Mouse (Mus musculus) megakaryocyte-erythroid progenitor cell, adult 5-6 weeks (primary cell): ENCODE results near the gene Map6d1. TPM values are rescaled to one million over a fixed set of nuclear protein-coding genes. Genes with fewer than 3 reads are reported as not detected.

Experiments used
- ATAC-seq: replicated peaks from 2 replicates; pipeline ENCODE4 v1.8.0; 2016; ENCODE audit warnings: mild to moderate bottlenecking, inconsistent platforms; ENCODE audit not compliant: severe bottlenecking, poor library complexity, low FRiP score, low TSS enrichment
- total RNA-seq, 2 experiments: library from RNA; stranded (forward) in 1 of 2; stranded (reverse) in 1 of 2; fragments of 200-1000, 215-1000 nt in 1 of 2; fragments of >200 nt in 1 of 2; fragmentation: Nextera tagmentation in 1 of 2; gene quantifications; 2 replicates each; pipeline ENCODE4 v1.2.3; 2014 to 2017

The Map6d1 gene
- total RNA-seq (2014; fragmentation: Nextera tagmentation) (not detected in 2 replicates), total RNA-seq (2017) (not detected in 2 replicates)

DNA sequence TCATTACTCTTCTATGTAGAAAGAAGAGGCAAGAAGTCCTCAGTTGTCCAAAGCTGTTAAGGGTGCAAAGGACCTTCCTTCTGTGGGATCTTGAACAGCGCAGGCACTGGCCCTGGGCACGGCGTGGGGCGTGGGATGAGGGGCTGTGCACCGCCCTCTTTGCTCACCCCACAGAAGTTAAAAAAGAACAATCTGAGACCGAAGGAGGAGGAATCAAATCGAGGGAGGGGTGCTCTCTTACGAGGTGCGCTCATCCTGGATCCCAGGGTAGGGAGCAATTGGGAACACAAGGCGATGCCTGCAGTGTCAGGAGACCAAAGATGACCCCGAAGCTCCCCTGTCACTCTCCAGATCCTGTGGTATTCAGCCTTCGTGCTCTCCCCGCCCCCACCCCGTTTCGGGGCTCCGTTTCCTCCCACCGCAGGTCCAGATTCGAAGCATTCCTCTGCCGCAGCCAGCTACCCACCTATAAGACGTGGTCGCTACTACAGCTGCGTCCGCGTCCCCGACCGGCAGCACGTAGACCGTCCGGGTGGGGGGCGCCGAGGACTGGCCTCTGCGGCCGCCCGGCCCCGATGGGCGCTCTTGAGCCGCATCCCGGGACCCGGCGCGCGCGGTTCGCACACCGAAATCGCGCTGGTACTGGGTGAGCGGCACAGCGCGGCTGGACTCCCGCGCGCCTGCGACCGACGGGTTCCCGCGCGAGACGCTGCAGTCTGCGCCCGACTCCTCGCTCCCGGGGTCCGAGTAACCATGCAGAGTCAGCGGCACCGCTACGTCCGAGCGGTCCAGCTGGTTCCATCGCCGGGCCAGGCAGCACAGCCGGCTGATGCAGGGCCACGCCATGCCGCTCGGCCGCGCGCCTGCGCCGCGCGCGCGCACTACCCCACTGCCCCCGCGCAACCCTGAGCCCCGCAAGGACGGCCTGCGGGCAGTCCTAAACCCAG lies at the start of gene Map6d1:
TSS of gene Map6d1 (minus strand) at position 891 of the 947 bp plus-strand sequence.
- ATAC-seq: no peak

DNA sequence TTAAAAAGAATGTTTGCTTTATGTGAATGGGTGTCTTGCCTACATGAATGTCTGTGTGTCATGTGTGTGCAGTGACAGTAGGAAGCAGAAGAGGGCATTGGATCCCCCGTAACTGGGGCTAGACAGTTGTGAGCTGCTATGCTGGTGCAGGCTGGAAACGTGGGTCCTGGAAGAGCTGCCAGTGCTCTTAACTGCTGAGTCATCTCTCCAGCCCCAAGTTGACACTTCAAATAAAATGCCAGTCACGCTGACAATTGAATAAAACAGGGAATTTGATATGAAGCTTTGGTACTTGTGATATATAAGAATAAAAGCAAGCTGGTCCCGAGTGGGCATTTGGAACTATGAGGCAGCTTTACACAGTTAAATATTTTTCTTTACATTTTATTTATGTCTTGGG lies 39.1 kb upstream of the Map6d1 start:
- no peak for ATAC-seq

DNA sequence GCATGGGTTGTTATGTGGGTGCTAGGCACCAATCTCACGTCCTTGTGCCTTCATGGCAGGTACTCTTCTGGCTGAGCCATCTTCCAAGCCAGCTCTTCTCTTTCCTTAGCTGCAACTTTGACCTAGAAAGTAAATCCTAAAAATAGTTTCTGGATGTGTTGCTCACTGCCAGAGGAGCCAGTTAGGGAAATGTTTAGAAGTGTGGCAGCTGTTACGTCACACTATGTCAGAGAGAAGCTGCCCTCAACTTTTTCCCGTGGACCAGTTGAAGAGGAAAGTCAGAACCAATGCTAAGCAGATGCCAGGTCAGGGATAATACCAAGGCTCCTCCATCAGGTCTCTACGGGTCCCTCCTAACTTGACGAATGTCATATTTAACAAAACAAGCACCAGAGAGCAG lies 38.2 kb upstream of the Map6d1 start:
- ATAC-seq: no peak

DNA sequence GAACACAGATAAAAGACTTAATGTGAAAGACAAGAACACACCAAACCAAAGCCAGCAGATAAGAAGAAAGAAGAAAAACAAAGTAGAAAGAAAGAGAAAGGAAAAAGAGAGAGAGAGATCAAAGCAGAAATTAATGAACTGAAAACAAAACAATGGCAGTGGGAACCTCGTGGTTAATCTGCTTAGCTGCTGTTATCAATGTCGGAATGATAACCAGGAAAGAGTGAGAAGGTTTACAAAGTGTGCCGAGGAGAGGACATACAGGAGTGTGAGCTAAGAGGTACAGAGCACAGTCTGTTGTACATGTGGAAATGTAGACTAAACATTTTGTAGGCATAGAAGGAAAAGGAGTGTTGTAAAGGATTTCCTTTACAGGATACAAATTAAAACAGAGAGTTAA lies 31.8 kb upstream of the Map6d1 start:
- ATAC-seq: no peak

DNA sequence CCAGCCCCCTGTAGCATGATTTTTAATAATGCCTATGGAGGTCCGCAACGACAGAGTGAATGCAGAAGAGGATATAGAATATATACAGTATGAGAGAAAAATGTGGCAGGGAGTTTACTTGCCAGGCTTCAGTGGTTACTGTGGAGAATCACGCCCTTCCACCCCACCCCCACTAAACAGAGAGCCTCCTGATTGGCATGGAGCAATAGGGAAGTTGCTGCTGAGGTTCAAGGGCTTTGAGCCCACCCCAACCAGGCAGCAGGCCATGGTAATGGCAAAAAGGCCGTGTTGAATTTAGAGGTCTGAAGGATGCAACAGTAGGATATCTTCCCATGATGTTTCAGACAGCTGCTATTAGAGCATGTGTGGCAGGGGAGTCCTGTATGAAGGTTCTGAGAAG lies 30.2 kb upstream of the Map6d1 start:
- no peak for ATAC-seq

DNA sequence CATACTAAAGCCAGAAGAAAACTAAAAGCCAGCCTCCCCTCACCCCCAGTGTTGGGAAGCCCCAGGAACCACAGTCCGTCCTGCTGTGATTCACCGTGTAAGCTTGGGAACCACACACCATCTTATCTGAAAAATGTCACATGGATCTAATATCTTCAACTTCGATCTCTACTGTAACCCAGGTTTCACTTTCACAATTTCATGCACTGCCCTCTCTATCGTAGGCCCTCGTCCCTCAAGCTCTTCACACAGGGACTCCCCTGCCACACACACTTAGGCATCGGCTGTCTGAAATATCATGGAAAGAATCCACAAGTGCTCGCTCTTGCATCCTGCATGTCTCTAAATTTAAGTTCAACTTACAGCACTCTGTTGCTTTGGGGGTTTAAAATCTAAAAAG lies 23.9 kb upstream of the Map6d1 start:
- no peak for ATAC-seq

DNA sequence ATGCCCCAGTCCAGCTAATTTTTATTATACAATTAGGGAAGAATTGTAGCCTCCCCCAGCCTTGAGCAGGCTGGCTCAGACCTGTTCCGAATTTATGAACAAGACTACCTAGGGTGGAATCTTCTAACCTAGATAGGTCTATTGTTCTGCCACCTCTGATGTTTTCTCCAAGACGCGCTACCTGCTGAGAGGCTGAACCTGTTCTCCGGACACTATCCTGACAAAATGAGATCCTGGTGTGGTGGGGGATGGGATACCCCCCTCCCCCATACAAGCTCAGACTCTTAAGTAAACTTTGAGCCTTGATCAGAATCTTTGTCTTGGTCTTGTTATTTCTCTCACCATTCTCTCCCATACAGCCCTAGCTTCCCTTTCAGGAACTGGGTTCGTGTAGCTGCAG lies 16.8 kb upstream of the Map6d1 start:
- ATAC-seq: no peak

DNA sequence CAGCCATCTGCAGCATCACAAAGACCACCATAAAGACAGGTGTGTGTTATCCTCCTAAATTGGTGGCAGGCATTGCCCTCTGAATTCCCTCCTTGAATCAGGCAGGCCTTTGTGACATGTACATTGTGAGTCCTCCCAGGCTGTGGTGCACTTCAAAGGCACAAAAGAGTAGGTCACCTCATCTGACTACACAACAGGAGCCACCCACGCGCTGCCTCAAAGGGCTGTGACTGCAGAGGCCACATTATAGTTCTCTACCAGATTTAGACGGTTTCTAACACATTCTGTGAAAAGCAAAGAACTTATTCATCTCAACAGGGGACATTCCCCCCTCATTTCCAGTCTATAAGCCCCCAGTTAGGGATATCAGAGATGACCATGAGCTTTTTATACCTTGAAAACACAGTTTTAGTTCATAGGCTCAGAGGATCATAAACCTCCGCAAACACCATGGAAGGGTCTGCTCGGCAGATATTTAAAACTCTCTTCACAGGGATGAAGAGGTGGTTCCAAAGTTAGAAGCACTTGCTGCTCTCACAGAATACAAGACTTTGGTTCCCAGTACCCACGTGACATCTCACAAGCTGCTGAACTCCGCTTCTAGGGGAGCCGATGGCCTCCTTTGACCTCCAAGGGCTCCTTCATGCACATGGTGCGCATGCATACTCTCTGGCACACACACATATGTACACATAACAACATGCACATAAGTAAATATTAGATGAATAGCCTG lies 7.5 kb upstream of the Map6d1 start:
- ATAC-seq: no peak

DNA sequence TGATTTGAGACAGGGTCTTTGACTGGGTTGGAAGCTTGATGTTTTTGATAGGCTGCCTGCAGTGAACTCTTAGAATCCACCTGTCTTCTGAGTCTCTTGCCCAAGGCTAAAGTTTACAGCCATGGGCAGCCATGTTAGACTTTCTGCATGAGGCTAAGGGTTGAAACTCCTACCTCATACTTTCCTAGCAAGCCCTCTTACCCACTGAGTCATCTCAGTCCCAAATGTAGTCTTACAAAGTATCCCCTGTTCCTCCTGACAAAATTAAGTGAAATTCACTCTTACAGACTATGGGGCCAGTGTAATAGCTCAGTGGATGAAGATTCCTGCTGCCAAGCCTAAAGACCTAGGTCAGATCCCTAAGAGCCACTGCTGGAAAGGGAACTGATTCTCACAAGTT lies 5.9 kb upstream of the Map6d1 start:
- ATAC-seq: no peak

DNA sequence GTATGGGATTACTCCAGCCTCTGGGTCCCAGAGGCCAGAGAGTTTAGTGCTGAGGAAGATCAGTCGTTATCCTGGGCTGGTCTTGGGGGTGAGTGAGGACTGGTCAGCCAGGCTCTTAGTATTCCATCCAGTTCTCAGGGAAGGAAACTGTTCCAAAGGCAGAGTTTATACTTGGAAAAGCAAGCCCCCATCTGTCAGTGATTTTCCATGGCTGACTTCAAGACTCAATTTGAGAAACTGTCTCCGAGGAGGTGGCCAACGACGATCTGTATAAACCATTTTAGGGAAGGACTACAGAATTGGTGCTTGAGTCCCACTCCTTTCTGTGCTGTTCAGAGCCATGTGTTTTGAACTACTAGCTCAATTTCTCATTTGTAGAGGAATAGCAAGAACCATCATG lies 2.5 kb downstream of the Map6d1 start:
- ATAC-seq: no peak

DNA sequence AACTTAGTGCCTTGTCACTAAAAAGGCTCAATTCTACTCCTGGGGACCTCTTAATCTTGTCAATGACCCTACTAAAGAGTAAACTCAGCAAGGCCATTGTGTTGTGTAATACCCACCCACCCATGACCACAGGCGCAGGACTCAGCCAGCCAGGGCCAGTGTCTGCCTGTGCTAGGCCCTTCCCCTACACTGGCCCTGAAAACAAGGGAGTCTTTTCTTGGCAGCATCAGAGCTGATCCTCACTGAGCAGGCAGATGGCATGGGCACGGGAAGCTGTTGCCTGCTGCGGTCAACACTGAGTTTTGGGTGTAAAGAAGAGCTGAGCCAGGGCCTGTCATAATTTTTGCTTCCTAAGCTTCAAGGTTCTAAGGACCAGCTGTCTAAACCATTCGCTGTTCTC lies 3.7 kb downstream of the Map6d1 start:
- ATAC-seq: no peak

DNA sequence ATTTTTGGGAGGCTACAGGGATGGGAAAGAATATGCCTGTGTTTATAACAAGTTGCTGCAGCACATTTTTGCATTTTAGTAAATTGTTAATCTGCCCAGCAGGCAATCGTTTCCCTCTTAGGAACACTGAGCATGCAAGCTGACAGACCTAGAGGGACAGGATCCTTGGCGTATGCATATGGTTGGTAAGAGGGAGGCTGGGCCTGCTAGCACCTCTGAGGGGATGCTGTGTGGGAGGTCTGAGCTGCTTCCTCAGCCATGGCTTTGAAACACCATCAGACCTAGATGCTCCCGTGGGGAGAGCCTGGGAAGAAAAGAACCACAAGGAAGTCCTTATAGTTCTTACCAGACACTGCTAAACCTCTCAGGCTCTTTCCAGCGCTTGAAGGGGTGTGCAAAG lies 6.8 kb downstream of the Map6d1 start:
- no peak for ATAC-seq

DNA sequence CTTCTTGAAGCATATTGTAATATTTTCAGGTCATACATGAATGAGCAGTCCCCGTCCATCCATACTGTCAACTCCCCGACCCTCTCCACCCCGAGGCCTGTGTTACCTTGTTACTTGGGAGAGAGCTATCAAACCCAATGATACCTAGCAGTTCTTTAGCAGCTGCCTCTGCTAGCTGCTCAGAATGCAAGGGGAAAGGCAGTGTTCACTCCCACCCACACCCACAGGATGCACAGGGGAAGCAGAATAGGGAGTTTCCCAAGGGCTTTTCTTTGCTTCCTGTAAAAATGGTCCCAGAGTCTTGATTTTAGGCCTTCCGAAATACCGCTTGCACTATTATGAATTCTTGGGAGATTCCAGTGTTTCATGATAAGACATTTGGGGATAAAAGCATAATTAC lies 13.0 kb downstream of the Map6d1 start:
- no peak for ATAC-seq

DNA sequence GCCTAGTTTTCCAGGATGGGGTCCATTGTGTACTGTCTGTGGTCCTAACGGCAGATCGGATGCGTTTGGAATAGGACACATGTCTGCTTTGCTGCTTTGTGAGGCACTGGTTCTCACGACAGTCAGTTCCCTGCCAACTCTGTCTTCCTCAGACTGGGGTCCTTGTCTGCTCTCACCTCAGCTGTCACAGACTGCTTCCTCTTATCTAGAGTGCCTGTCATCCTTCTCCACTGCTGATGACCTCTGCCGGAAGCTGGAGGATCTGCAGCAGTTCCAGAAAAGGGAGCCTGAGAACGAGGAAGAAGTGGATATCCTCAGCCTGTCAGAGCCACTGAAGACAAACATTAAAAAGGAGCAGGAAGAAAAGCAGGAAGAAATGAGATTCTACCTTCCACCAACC lies 13.7 kb downstream of the Map6d1 start:
- no peak for ATAC-seq

DNA sequence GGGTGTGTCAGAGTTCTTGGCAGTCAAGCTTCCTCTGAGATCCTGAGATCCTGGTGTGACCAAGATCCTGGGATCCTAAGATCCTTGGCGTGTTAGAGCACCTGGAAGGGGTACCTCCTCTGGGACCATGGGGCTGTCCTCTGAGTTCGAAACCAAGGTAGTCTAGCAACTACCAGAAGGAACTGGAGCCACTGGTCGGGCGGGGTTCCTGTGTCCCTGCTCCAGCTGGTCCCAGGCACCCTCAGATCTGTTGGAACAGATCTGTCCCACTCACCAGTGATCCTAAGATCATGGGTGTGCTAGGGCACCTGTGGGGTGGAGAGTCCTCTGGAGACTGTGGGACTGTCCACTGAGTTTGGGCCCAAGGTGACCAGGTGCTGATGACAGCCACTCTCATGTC lies 14.5 kb downstream of the Map6d1 start:
- ATAC-seq: no peak

DNA sequence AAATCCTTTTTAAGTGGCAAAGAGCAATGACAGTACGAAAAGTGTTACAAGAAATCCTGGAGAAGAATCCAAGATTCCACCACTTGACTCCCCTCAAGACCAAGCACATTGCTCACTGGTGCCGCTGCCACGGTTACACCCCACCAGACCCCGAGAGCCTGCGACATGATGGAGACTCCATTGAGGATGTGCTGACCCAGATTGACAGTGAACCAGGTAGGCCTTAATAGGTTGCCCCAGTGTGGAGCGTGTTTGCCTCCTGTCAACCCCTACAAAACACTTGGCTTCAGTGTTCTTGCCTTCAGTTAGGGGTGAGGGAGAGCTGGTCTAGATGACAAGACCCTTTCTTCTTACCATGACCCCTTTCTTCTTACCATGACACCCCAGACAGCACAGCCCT lies 18.4 kb downstream of the Map6d1 start:
- no peak for ATAC-seq

DNA sequence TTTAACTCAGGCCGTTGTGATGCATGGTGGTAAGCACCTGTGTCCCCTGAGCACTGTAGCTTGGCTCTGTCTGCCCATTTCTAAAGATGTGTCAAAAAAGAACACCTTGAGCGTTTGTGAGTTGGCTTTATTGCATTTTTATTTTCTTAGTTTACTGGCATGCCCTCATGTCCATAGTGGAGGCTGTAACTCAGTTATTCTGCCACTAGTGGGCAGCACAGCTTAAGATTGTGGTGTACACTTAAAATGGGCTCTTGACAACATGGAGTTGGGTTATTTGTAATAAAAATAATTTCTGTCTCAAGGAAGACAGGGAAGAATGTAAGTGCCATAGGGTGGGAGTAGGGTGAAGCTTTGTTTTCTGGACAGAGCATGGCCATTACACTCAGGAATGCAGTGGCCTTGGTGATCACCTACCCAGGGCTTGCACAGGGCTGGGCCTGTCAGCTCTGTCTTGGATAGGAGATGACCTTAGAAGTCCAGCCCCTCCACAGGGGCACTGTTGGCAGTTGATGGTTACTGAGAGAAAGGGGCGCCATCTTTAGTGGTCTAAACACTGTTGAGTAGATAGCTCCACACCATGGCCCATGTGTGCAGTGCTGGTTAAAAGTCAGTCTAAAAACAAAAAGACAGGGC lies 27.4 kb downstream of the Map6d1 start:
- peak; percentile 75 for ATAC-seq

DNA sequence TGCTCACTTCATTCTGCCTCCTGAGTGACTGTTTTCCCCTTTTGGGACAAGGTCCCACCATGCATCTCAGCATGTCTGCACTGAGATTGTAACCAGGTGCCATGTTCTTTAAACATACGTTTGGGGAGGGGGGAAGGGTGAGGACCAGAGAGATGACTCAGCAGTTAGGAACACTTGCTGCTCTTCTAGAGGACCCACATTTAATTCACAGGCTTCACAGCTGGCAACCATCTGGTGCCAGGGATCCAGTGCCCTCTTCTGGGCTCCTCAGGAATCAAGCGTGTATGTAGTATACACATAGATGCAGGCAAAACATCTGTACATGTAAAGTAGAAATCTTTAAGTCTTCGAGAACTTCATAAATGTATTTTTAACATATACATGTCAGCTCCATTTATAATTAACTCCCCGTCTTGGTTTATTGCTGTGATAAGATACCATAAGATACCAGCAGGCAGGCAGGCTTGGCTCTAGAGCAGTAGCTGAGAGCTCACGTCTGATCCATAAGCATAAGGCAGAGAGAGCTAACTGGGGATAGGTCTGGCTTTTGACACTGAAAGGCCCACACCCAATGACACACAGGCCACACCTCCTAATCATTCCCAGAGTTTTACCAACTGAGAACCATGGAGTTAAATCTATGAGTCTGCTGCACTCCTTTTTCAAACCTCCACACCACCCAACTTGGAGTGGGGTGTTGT lies 41.5 kb downstream of the Map6d1 start:
- ATAC-seq: no peak

DNA sequence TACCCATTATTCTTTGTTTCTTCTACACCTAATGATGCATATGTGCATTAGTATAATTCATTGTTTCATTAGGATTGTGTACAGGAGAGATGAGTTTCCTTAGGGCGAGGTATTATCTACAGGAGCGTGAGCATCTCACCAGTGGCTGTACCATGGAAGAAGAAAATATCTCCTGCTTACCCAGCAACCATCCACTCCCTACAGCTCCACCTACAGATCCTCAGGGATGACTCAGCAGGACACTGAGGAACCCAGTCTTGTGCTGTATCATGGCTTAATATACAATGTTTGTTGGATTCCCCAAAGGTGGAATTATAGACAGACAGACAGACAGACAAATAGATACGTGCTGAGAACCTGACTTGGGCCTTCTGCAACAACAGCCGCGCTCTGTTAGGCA lies 44.2 kb downstream of the Map6d1 start:
- ATAC-seq: no peak

DNA sequence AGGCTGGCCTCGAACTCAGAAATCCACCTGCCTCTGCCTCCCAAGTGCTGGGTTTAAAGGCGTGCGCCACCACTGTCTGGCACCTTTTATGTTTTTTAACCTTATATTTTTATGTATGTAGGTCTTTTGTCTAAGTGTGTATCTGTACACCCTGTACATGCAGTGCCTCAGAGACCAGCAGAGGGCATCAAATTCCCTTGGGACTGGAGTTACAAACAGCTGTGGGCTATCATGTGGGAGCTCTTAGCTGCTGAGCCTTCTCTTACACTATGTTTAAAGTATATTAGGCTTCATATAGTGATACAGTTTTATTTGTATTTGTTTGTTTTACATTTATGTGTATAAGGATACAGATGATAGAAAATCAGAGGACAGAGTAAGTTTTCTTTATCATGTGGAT lies 45.6 kb downstream of the Map6d1 start:
- ATAC-seq: no peak
